Mouse (Mus musculus) ES-E14 (cell line): Measurements from ENCODE around the gene Macrod2. TPM values are rescaled to one million over a fixed set of nuclear protein-coding genes. Genes with fewer than 3 reads are reported as not detected.

Experiments
- DNase-seq: peaks from one replicate; pipeline ENCODE4 v3.0.0-alpha.2; 2013; ENCODE audit warnings: low read depth, low spot score
- H3K27ac ChIP-seq: 2 replicates; pipeline ENCODE4 v1.5.1; 2012; ENCODE audit warnings: low read depth, mild to moderate bottlenecking, low read length, moderate library complexity, mixed read lengths; ENCODE audit not compliant: poor library complexity, insufficient read depth, severe bottlenecking
- H3K36me3 ChIP-seq: 2 replicates; pipeline ENCODE4 v1.6.1; 2012; ENCODE audit warnings: mild to moderate bottlenecking, low read length, moderate library complexity, mixed read lengths; ENCODE audit not compliant: control insufficient read depth, poor library complexity, insufficient read depth, severe bottlenecking
- H3K4me1 ChIP-seq, 2 experiments: fragments of 150-350 bp in 1 of 2; sonication (generic) in 1 of 2; 2 replicates each; pipeline ENCODE4 v1.6.1; 2012; ENCODE audit warnings: low read length in 2 of 2, mild to moderate bottlenecking in 1 of 2, mixed read lengths in 1 of 2; ENCODE audit not compliant: control insufficient read depth in 2 of 2, insufficient read depth in 2 of 2, poor library complexity in 1 of 2
- H3K4me3 ChIP-seq, 2 experiments: fragments of 150-350 bp in 1 of 2; sonication (generic) in 1 of 2; 2 replicates each; pipeline ENCODE4 v1.5.1; 2012; ENCODE audit warnings: low read length in 2 of 2, low read depth in 1 of 2, mild to moderate bottlenecking in 1 of 2, mixed read lengths in 1 of 2; ENCODE audit not compliant: insufficient read depth in 1 of 2, poor library complexity in 1 of 2, severe bottlenecking in 1 of 2
- H3K9ac ChIP-seq: 2 replicates; pipeline ENCODE4 v1.6.1; 2012; ENCODE audit warnings: low read depth, mild to moderate bottlenecking, low read length, mixed read lengths; ENCODE audit not compliant: poor library complexity, insufficient read depth, severe bottlenecking
- H3K9me3 ChIP-seq: fragments of 150-350 bp; sonication (generic); 2 replicates; pipeline ENCODE4 v1.6.1; 2012; ENCODE audit warnings: low read depth, mild to moderate bottlenecking, low read length; ENCODE audit not compliant: control insufficient read depth, insufficient read depth
- CHD2 ChIP-seq: IDR thresholded peaks from 2 replicates; pipeline ENCODE4 v1.6.1; 2014; ENCODE audit warnings: mild to moderate bottlenecking, low read depth, low read length, inconsistent platforms
- HCFC1 ChIP-seq: IDR thresholded peaks from 2 replicates; pipeline ENCODE4 v1.6.1; 2012; ENCODE audit warnings: low read length, inconsistent platforms, borderline replicate concordance; ENCODE audit not compliant: insufficient read depth
- MAFK ChIP-seq: IDR thresholded peaks from 2 replicates; pipeline ENCODE4 v1.6.1; 2014; ENCODE audit warnings: mild to moderate bottlenecking, low read depth, low read length, inconsistent platforms; ENCODE audit not compliant: insufficient read depth
- ZC3H11A ChIP-seq: IDR thresholded peaks from 2 replicates; pipeline ENCODE4 v1.6.1; 2012; ENCODE audit warnings: low read depth, mild to moderate bottlenecking, inconsistent platforms, low read length, borderline replicate concordance
- ZNF384 ChIP-seq: IDR thresholded peaks from 2 replicates; pipeline ENCODE4 v1.6.1; 2012; ENCODE audit warnings: low read depth, low read length, inconsistent platforms
- in situ Hi-C, 2 experiments: fragments of 600-800 bp; cut with MboI; formaldehyde crosslinking; loops; one replicate each; pipeline ENCODE4 v1.15.1; 2025; ENCODE audit warnings: low sequenced_read_pairs in 2 of 2, inconsistent platforms in 1 of 2; ENCODE audit not compliant: unreplicated experiment in 2 of 2
- total RNA-seq: library from RNA; depleted of rRNA; stranded (reverse); fragments of 300-350 nt; gene quantifications from 2 replicates; pipeline ENCODE4 v1.2.3, GENCODE M21; 2012

The Macrod2 gene
- total RNA-seq, 1 experiment, result 12.7 TPM

DNA sequence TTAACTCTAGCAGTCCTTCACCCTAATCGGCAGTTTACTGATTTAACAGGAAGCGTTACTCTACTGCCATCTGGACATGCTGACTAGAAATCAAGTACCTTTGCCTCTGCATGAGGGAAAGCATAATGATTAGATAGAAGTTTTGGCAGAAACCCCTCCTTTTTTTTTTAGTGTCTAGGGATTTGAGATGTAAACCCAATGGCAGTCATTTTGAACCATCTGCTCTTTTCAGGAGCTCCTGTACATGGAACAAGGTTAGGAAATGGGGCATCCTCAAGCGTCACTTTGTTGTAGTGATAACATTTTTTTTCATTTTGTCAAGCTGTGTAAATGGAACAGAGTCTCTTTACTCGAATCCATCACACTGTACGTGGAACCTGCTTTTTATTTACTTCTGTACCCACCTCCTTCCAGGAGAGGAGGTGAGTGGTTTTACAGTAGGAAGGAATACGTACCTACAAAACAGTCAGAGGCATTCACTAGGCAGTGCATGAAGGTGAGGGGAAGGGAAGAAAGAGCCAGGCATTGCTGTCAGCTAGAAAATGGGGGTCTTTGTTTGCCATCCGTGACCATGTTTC, 503.4 kb downstream of the Macrod2 start:
- in situ Hi-C loops, result no loop called here
- H3K36me3 ChIP-seq, result no peaks in the 10 kb centered on the region
- DNase-seq, result no peak
- no peaks in the 10 kb centered on the region for H3K9me3 ChIP-seq
- no peaks in the 10 kb centered on the region for H3K4me1 ChIP-seq
- H3K27ac ChIP-seq, result no peak overlapping the region
- no peak overlapping the region for H3K9ac ChIP-seq
- no peak for TF ChIP-seq ZNF384
- TF ChIP-seq MAFK, result no peak
- no peak for TF ChIP-seq ZC3H11A
- TF ChIP-seq CHD2, result no peak
- TF ChIP-seq HCFC1, result no peak
- H3K4me3 ChIP-seq, result no peak overlapping the region

DNA sequence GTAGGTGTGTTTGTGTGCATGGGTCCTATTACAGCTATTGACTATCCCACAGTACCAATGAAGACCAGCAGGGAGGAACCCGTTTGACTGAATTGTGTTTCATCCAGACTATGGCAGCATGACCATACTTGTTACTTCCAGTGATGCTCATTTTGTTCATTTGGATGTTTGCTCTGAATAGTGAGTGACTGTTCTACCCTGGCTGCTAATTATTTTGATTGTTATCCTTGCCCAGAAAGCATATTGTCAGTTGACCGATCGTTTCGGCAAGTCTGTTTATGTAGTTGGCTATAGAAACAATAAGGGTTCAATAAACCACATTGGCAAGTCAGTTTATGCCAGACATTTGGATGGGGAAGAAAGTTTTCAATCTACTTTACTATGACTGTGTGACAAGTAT, 510.2 kb downstream of the Macrod2 start:
- TF ChIP-seq MAFK (no peak), CHD2 (no peak), HCFC1 (no peak), ZNF384 (no peak), ZC3H11A (no peak)
- H3K9me3 ChIP-seq, result no peaks in the 10 kb centered on the region
- H3K4me1 ChIP-seq, result no peaks in the 10 kb centered on the region
- no peak for DNase-seq
- in situ Hi-C loops, result no loop called here
- no peak overlapping the region for H3K27ac ChIP-seq
- no peak overlapping the region for H3K4me3 ChIP-seq
- no peaks in the 10 kb centered on the region for H3K36me3 ChIP-seq
- H3K9ac ChIP-seq, result no peak overlapping the region

DNA sequence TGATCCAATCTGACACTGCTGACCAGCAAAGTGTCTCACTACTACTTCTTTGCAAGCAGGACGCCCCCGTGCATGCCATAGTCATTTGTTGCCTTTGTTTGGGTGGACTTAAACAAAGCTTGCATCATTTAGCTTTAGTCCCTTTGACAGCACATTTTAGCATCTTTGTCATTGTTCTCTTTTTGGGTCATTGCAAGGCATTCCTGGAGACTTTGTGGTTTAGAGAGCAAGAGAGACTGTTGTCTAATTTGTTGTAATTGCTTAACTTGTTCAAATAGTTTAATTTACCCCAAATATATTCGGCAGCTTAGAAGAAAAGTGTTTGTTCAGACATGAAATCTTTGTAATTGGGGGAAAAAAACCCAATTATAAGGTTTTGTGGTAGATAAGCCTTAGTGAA, 511.0 kb downstream of the Macrod2 start:
- no peak overlapping the region for H3K4me3 ChIP-seq
- no peak overlapping the region for H3K9ac ChIP-seq
- in situ Hi-C loops, result no loop called here
- TF ChIP-seq MAFK, result no peak
- TF ChIP-seq ZC3H11A, result no peak
- TF ChIP-seq ZNF384, result no peak
- H3K9me3 ChIP-seq, result no peaks in the 10 kb centered on the region
- no peak overlapping the region for H3K27ac ChIP-seq
- H3K4me1 ChIP-seq, result no peaks in the 10 kb centered on the region
- no peak for DNase-seq
- H3K36me3 ChIP-seq, result no peaks in the 10 kb centered on the region

DNA sequence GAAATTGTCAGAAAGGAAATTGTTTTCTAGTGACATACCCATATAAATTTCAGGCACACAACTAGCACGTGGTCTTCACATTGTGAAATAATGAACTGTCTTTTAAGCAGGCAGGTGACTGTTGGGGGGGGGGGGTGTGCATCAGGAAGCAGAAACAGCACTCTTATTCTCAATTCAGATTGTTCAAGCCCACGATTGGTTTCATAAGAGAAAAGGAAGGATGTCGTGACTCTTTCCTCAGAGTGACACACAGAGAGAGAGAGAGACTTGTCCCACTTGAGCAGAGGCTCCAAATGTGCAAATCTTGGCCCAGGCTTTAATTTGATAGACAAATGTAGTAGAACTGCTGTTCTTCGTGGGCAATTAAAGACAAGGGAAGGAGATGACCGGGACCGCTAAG, 516.4 kb downstream of the Macrod2 start:
- TF ChIP-seq CHD2 (no peak), MAFK (no peak)

DNA sequence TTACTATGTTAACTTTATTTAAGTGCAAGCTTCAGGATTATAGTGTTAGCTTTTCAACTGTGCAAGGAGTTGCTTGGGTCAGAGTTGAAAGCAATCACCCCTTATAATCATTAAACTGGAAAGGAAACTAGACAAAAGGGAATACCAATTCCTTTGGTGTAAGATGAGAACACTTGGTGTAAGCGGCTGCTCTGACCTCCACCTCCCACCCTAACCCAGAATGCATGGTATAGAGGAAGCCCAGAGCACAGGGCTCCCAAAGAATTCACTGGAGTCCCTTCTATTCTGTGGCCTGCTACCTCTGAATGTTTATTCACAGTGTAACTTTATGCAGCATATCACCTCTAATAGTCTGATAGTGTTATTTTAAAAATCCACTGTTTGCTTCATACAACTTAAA, 517.1 kb downstream of the Macrod2 start:
- Histone ChIP-seq H3K9me3 (no peaks in the 10 kb centered on the region), H3K4me1 (no peaks in the 10 kb centered on the region), H3K36me3 (no peaks in the 10 kb centered on the region), H3K9ac (no peak overlapping the region), H3K27ac (no peak overlapping the region), H3K4me3 (no peak overlapping the region)
- TF ChIP-seq MAFK, result no peak
- TF ChIP-seq ZNF384, result no peak
- no peak for TF ChIP-seq HCFC1
- no peak for TF ChIP-seq ZC3H11A
- TF ChIP-seq CHD2, result no peak
- in situ Hi-C loops, result no loop called here
- no peak for DNase-seq

More for the DNA sequence above, 516.4 kb downstream of the Macrod2 start:
- Histone ChIP-seq H3K9me3 (no peaks in the 10 kb centered on the region), H3K9ac (no peak overlapping the region), H3K4me1 (no peaks in the 10 kb centered on the region), H3K27ac (no peak overlapping the region), H3K36me3 (no peaks in the 10 kb centered on the region), H3K4me3 (no peak overlapping the region)
- in situ Hi-C loops, result no loop called here
- no peak for DNase-seq
